Mouse (Mus musculus): Measurements from ENCODE around the gene Vcl.

The Vcl gene

DNA sequence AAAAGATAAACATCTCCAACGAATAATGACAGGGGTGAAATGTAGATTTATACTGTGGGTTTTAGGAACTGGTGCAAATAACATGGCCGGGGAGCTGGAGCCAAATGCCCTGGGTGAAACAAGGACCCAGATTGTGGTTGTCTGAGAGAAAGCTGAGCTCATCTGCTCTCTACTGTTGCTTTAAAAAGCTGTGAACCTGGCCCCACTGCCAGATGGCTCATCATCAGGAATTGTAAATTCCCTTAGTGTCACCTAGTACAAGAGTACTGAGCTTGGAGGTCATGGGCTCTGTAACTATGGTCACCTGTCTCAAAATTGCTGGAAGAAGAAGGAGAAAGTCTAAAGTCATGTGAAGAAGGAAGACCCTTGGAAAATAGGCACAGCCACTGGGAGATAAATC is 129.8 kb downstream of the Vcl start:
- intact Hi-C loops (cut with DNase I): no loop called here

- intact Hi-C loops (cut with DNase I): no loop called here
These were observed 133.7 kb downstream of the Vcl start for GRCm38 (mm10) chr14:21062766-21063513.

GRCm38 (mm10) chr14:21064321-21064720 is 135.1 kb downstream of the Vcl start:
- intact Hi-C loops (cut with DNase I): no loop called here

- intact Hi-C loops (cut with DNase I): no loop called here
These were observed 136.4 kb downstream of the Vcl start for GRCm38 (mm10) chr14:21065490-21066162.

DNA sequence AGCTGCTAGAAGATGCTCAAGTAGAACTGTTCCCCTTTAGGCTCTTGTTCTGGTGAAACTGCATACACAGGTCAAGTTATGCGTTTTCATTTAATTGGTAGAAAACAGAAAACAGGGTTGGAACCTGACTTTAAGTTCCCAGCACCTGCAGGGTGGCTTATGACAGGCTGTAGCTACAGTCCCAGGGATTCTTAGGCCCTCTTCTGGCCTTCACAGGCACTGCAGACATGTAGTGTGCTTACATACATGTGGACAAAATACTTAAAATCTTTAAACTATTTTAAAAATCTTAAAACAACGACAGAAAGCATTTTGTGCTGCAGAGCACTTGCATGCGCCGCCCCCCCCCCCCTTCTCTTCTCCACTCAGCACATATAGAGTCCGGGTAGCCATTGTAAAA is 140.4 kb downstream of the Vcl start:
- intact Hi-C loops (cut with DNase I): no loop called here

DNA sequence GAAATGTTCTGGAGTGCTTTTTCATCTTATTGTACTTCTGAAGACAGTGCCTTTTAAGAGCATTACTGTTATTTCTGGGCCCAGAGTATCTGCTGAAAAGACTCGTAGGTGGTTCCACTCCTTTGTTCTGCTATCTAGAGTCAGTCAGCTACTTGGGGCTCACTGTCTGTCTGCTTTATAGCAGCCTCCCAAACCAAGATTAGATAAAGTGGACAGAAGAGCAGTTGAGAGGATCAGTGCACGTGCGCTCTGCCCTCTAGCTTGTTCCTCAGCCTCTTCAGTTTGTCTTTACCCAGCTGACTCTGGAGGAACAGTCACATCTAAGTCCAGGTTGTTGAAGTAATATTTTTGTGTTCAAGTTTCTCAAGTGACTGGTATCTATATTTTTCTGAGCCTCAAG is 144.8 kb downstream of the Vcl start:
- intact Hi-C loops (cut with DNase I): no loop called here

DNA sequence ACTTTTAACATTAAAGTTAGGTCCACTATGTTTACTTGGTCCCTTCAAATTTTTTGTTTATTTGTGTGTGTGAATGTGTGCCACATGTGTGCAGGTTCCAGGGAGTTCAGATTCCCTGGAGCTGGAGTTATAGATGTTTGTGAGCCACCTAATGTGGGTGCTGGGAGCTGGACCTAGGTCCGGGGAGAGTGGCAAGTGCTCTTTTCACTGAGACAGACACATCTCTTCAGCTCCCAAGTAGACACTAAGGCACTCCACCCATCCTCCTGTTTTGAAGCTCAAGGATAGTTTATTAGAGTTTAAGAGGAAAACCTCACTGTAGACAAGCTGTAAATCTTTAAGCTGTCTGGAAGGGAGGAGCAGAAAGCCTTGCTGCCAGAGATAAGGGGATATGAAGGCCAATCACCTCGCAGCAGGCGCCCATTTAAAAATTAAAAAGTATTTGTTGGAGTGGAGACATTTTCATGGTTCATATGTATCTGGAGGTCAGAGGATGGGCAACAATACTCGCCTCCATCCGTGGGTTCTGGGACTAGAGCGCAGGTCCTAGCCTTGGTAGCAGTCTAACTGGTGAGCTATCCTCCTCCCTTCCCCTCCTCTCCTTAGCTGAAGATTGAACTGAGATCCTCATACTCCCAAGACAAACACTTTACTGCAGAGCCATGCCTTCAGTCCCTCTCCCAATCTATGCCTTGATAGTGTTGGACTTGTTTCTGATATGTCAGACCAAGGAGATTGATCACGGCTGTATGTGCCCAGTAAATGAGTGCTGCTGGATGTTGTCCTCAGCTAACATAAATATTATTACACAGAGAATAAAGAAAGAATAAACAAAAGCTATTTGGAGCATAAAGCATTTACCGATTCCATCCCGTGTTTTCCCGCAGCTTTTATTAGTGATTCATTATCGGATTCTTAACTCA is 145.5 kb downstream of the Vcl start:
- intact Hi-C loops (cut with DNase I): no loop called here

DNA sequence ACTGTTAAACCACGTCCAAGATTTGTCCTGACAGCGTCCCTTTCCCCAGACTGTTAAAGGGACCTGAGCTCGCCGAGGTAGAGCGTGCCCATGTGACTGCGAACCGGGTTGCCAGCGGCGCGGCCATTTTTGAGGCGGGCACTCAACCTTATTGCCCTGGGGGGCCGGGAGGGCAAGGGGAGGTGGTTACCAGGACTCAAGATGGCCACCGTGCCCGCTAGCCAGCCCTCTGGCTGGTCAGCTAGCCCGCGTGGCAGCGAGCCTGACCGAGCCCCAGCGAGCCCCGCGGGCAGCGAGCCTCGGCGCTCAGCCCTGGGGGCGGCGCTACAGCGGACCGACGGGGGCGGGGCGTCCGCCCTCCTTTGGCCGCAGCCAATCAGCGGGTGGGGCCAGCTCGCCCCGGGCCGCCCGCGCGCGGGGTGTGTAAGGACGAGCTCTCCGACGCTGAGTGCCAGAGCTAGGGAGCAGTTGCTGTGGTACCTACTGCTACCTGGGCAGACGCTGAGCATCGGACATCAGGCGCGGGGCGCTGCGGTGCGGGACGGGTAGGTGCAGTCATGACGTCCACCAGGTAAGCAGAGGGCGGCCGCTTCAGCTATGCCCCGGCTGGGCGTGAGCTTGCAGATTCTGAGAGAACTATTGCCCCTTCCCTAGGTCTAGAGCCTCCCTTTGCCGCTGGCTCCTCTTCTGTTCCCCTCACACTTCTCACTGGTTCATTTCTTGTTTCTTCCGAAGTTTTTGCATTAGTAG is 146.7 kb downstream of the Vcl start:
- intact Hi-C loops (cut with DNase I): no loop called here

- intact Hi-C loops (cut with DNase I): no loop called here
These were observed 147.4 kb downstream of the Vcl start for GRCm38 (mm10) chr14:21076501-21077194.

- intact Hi-C loops (cut with DNase I): no loop called here
These were observed 148.7 kb downstream of the Vcl start for GRCm38 (mm10) chr14:21077939-21078338.

DNA sequence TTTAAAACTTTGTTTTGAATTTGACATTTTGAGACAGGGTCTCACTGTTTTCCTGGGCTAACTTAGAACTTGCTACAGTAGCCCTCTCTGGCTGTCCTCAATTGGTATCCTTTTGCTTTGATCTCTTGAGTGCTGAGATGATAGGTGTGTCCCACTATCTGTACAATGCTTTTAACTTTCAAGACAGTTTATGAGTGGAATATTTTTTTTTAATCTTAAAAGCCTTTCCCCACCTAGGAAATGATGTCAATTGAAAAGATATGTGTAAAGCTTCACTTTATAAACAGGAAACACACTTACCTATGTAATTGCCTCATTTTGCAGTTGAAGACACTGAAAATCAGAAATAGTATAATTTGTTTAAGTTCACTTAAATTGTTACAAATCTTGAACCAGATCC is 149.3 kb downstream of the Vcl start:
- intact Hi-C loops (cut with DNase I): no loop called here

DNA sequence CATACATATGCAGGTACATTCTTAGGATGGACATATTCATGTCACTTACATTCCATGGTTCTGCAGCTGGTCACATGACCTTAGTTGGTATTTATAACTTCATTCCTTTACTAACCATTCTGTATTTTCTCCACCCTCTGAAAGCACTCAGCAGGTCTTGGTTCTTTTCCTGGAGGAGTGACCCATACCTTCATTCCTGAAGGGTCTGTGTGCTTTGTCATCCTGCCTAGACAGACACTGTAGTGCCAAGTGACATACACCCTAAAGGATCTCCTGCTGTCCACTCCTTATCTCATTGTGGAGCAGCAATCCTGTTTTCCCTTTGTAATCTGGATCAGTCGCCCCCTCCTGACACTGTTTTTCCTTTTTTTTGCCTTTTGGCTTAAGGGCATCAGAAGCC is 153.6 kb downstream of the Vcl start:
- intact Hi-C loops (cut with DNase I): no loop called here

All from adrenal gland (tissue).